Mouse (Mus musculus) ES-Bruce4 (cell line): Measurements from ENCODE around the gene Ctnna2.

Experiments used
- CTCF ChIP-seq: IDR thresholded peaks from one replicate; pipeline ENCODE4 v1.8.1; 2011; ENCODE audit warnings: low read depth, low read length
- EP300 ChIP-seq: IDR thresholded peaks from 2 replicates; pipeline ENCODE4 v1.6.1; 2011; ENCODE audit warnings: low read depth, low read length; ENCODE audit not compliant: insufficient read depth

- TF ChIP-seq EP300 (no peak), CTCF (no peak)
These were observed 758.7 kb downstream of the Ctnna2 start for GRCm38 (mm10) chr6:77220776-77221175.
